Mouse (Mus musculus) hindbrain, embryonic 16.5 days (tissue): Measurements from ENCODE around the gene Gigyf1. TPM values are rescaled to one million over a fixed set of nuclear protein-coding genes. Genes with fewer than 3 reads are reported as not detected.

ENCODE experiments used
- ATAC-seq: fragments of 200-750 bp; cut with Nextera tagmentation; 2 replicates; pipeline ENCODE4 v1.8.0; 2017; ENCODE audit warnings: moderate TSS enrichment, moderate library complexity
- H3K27ac ChIP-seq: fragments of 300-500 bp; sonication (generic); 2 replicates; pipeline ENCODE4 v1.5.1; 2014; ENCODE audit warnings: low read depth, mild to moderate bottlenecking, control low read depth, low read length, moderate library complexity
- H3K27me3 ChIP-seq: fragments of 300-500 bp; sonication (generic); replicated peaks from 2 replicates; pipeline ENCODE4 v1.6.1; 2014; ENCODE audit warnings: low read length; ENCODE audit not compliant: control insufficient read depth, insufficient read depth
- H3K36me3 ChIP-seq: fragments of 300-500 bp; sonication (generic); 2 replicates; pipeline ENCODE4 v1.6.1; 2014; ENCODE audit warnings: mild to moderate bottlenecking, low read length, moderate library complexity, mixed read lengths; ENCODE audit not compliant: control insufficient read depth, insufficient read depth
- H3K4me1 ChIP-seq: fragments of 300-500 bp; sonication (generic); 2 replicates; pipeline ENCODE4 v1.6.1; 2014; ENCODE audit warnings: low read depth, low read length; ENCODE audit not compliant: control insufficient read depth, insufficient read depth
- H3K4me2 ChIP-seq: fragments of 300-500 bp; sonication (generic); 2 replicates; pipeline ENCODE4 v1.6.1; 2014; ENCODE audit warnings: mild to moderate bottlenecking, low read length, control low read depth, moderate library complexity
- H3K4me3 ChIP-seq: fragments of 300-500 bp; sonication (generic); 2 replicates; pipeline ENCODE4 v1.5.1; 2014; ENCODE audit warnings: mild to moderate bottlenecking, low read length, control low read depth, moderate library complexity
- H3K9ac ChIP-seq: fragments of 300-500 bp; sonication (generic); 2 replicates; pipeline ENCODE4 v1.6.1; 2014; ENCODE audit warnings: low read depth, mild to moderate bottlenecking, control low read depth, low read length, moderate library complexity
- H3K9me3 ChIP-seq: fragments of 300-500 bp; sonication (generic); 2 replicates; pipeline ENCODE4 v1.6.1; 2014; ENCODE audit warnings: mild to moderate bottlenecking, low read length, moderate library complexity; ENCODE audit not compliant: control insufficient read depth
- WGBS: fragments of 180-500 bp; shearing (Covaris S2); extraction: QIAGEN DNeasy Blood & Tissue Kit; methylation state at CpG from one replicate; pipeline ENCODE4 v1.1.7; 2014; 5-methylcytosine and 5-hydroxymethylcytosine counted together
- polyA plus RNA-seq: library from polyadenylated mRNA; unstranded; fragments of >200 nt; fragmentation: Nextera tagmentation; extraction: Ambion mirVana; gene quantifications from 2 replicates; pipeline ENCODE4 v1.2.1, GENCODE M21; 2015

Gigyf1 gene
- polyA plus RNA-seq, 1 experiment from 2014 or later = 11.8 TPM

DNA sequence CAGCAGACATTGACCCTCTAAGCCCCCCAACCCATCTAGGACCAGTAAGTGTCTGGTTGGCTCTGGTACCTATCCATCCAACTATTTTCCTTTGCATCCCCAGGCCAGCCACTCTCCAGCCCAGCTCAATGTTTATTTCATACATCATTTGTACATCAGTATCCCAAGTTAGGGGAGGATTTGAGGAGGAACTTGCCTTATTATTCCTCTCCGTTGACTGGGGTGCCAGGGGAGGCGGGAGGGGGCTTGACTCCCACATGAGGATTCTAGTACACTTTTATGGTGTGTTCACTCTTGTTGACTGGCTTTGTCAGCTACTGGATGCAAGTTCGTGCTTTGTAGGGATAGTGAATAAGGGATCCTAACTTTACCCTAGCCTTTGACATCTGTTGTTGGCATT lies 6.6 kb upstream of the Gigyf1 start:
- Histone ChIP-seq H3K27ac (peak overlapping the region; percentile 93), H3K4me3 (peak overlapping the region; percentile 87), H3K4me2 (peak overlapping the region; percentile 94), H3K4me1 (peaks cover 38% of the 10 kb centered on the region), H3K27me3 (no peaks in the 10 kb centered on the region), H3K9ac (peak overlapping the region; percentile 96), H3K36me3 (no peaks in the 10 kb centered on the region), H3K9me3 (no peaks in the 10 kb centered on the region)
- no peak for ATAC-seq
- 57% methylated on average over 3 of the region's 3 CpGs for WGBS

GRCm38 (mm10) chr5:137512847-137513794 lies 5.2 kb upstream of the Gigyf1 start:
- no peak for ATAC-seq
- Histone ChIP-seq H3K4me3 (no peak overlapping the region), H3K27ac (no peak overlapping the region), H3K9ac (no peak overlapping the region), H3K27me3 (no peaks in the 10 kb centered on the region), H3K4me2 (no peak overlapping the region), H3K4me1 (peaks cover 38% of the 10 kb centered on the region), H3K36me3 (0 out of 2 replicates have a peak, but pooled peaks cover 2% of the 10 kb centered on the region), H3K9me3 (no peaks in the 10 kb centered on the region)
- WGBS = 75% methylated on average over 11 of the region's 11 CpGs

DNA sequence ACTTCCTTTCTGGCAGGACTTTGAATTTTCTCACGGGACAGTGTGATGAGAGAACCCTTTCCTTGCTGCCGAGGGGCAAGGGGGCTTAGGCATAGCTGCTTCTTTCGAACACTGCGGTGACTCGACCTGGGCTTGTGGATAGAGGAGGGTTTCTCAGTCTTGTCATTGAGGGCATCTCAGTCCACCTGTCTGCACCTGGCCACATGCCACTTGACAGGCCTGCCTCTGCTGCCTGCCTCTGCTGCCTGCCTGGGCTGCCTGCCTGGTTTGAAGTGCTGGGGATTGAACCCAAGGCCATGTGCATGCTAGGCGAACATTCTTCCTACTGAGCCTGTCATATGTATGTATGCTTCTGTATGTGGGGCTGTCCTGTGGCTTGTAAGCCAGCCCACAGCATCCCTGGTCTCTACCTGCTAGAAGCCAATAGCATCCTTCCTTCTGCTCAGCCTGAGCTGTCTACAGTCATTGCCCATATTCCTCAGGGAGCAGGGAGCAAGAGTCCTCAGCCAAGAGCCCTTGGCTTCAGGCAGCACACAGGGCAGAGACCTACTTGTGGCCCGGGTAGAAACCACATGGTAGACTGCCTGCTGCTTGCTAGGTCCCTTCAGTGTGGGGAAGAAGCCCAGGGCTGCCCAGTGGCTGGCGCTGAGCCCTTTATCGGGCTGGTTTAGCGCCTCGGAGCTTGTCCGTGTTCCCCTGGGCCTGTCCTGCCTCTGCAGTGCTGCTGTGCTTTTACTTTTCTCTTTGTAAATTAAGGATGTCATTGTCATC lies 4.2 kb upstream of the Gigyf1 start:
- ATAC-seq = no peak
- H3K4me1 ChIP-seq = peaks cover 38% of the 10 kb centered on the region
- no peak overlapping the region for H3K4me3 ChIP-seq
- no peaks in the 10 kb centered on the region for H3K27me3 ChIP-seq
- no peaks in the 10 kb centered on the region for H3K9me3 ChIP-seq
- no peak overlapping the region for H3K4me2 ChIP-seq
- 85% methylated on average over 10 of the region's 12 CpGs for WGBS
- peak overlapping the region; percentile 6; the same call in 1 of the 2 replicates for H3K9ac ChIP-seq
- peaks cover 6% of the 10 kb centered on the region for H3K36me3 ChIP-seq
- no peak overlapping the region for H3K27ac ChIP-seq

GRCm38 (mm10) chr5:137514811-137515210 lies 3.5 kb upstream of the Gigyf1 start:
- ATAC-seq = no peak
- peaks cover 11% of the 10 kb centered on the region for H3K36me3 ChIP-seq
- peaks cover 35% of the 10 kb centered on the region for H3K4me1 ChIP-seq
- no peaks in the 10 kb centered on the region for H3K9me3 ChIP-seq
- no peak overlapping the region for H3K4me2 ChIP-seq
- WGBS = 93% methylated on average over 3 of the region's 3 CpGs
- H3K4me3 ChIP-seq = no peak overlapping the region
- no peak overlapping the region for H3K27ac ChIP-seq
- no peaks in the 10 kb centered on the region for H3K27me3 ChIP-seq
- peak overlapping the region; percentile 6; the same call in 1 of the 2 replicates for H3K9ac ChIP-seq

GRCm38 (mm10) chr5:137519691-137520550 lies 1.6 kb downstream of the Gigyf1 start:
- peaks cover under 1% of the 10 kb centered on the region; the same call in 1 of the 2 replicates for H3K4me1 ChIP-seq
- H3K9ac ChIP-seq = no peak overlapping the region
- no peak for ATAC-seq
- H3K27me3 ChIP-seq = no peaks in the 10 kb centered on the region
- H3K4me3 ChIP-seq = no peak overlapping the region
- H3K27ac ChIP-seq = no peak overlapping the region
- H3K36me3 ChIP-seq = peaks cover 56% of the 10 kb centered on the region
- H3K9me3 ChIP-seq = no peaks in the 10 kb centered on the region
- H3K4me2 ChIP-seq = no peak overlapping the region
- 91% methylated on average over 25 of the region's 27 CpGs for WGBS

- Histone ChIP-seq H3K27ac (no peak overlapping the region), H3K9me3 (no peaks in the 10 kb centered on the region), H3K9ac (no peak overlapping the region; the same call in 1 of the 2 replicates), H3K27me3 (no peaks in the 10 kb centered on the region), H3K4me1 (peaks cover 5% of the 10 kb centered on the region), H3K4me3 (no peak overlapping the region), H3K36me3 (peaks cover 63% of the 10 kb centered on the region), H3K4me2 (no peak overlapping the region)
- no peak for ATAC-seq
- whole genome bisulfite sequencing = 83% methylated on average over 9 of the region's 9 CpGs
These were observed 3.5 kb downstream of the Gigyf1 start for GRCm38 (mm10) chr5:137521861-137522260.

DNA sequence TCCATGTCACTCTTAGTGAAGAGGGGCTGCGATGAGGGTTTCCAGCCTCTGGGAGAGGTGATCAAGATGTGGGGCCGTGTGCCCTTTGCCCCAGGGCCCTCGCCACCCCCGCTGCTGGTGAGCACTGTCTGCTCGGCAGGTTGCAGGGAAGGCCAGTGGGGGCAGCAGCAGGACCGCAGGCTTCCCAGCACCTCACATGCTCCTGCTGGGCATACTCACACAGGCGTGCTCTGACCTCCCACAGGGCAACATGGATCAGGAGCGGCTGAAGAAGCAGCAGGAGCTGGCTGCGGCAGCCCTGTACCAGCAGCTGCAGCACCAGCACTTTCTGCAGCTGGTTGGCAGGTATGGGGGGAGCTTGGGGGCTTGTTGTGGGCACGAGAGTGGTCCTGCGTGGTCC lies 4.4 kb downstream of the Gigyf1 start:
- Histone ChIP-seq H3K9me3 (no peaks in the 10 kb centered on the region), H3K4me3 (no peak overlapping the region), H3K9ac (no peak overlapping the region), H3K36me3 (peaks cover 66% of the 10 kb centered on the region), H3K27me3 (no peaks in the 10 kb centered on the region), H3K4me2 (no peak overlapping the region), H3K4me1 (peaks cover 5% of the 10 kb centered on the region), H3K27ac (no peak overlapping the region)
- ATAC-seq = no peak
- 70% methylated on average over 11 of the region's 11 CpGs for WGBS

- 83% methylated on average over 25 of the region's 25 CpGs for WGBS
- no peak for ATAC-seq
- H3K36me3 ChIP-seq = peaks cover 75% of the 10 kb centered on the region
- peaks cover 10% of the 10 kb centered on the region for H3K4me1 ChIP-seq
- H3K9ac ChIP-seq = no peak overlapping the region
- no peaks in the 10 kb centered on the region for H3K27me3 ChIP-seq
- no peak overlapping the region for H3K4me2 ChIP-seq
- H3K27ac ChIP-seq = no peak overlapping the region
- no peaks in the 10 kb centered on the region for H3K9me3 ChIP-seq
- H3K4me3 ChIP-seq = no peak overlapping the region
These were observed 5.3 kb downstream of the Gigyf1 start for GRCm38 (mm10) chr5:137523396-137524250.
